Mouse (Mus musculus): ENCODE results near the gene Zfp296. TPM values are rescaled to one million over a fixed set of nuclear protein-coding genes. Genes with fewer than 3 reads are reported as not detected.

Zfp296 gene
- 0.41 and 0.44 TPM in 2 replicates for polyA plus RNA-seq (2016; fragmentation: Nextera tagmentation; extraction: Ambion mirVana)

- Histone ChIP-seq H3K27me3 (replicated peaks; ENCODE audit: low read depth, poor library complexity, severe bottlenecking) (peaks cover 68% of the 10 kb centered on the region), H3K36me3 (replicated peaks) (peaks cover 30% of the 10 kb centered on the region), H3K4me1 (peaks cover 40% of the 10 kb centered on the region), H3K4me3 (peak within 1 kb of the TSS; percentile 57), H3K9me3 (no peaks in the 10 kb centered on the region), H3K27ac (replicated peaks) (no peak within 1 kb of the TSS; the same call in 1 of the 2 replicates)
- WGBS, result under 1% methylated on average over 56 of the region's 56 CpGs
- DNase-seq (ENCODE audit: low spot score), result peak; percentile 44
These were observed at the start of gene Zfp296, which contains the start of gene Gemin7 for GRCm38 (mm10) chr7:19577141-19577852. Gene Zfp296, plus strand, starts transcription at chr7:19577287. Gene Gemin7, minus strand, starts transcription at chr7:19577595.

- Histone ChIP-seq H3K27me3 (replicated peaks; ENCODE audit: low read depth, poor library complexity, severe bottlenecking) (peaks cover 7% of the 10 kb centered on the region; the same call in 1 of the 2 replicates), H3K36me3 (replicated peaks) (peaks cover 80% of the 10 kb centered on the region), H3K4me1 (no peaks in the 10 kb centered on the region), H3K27ac (replicated peaks) (no peak overlapping the region), H3K9me3 (no peaks in the 10 kb centered on the region), H3K4me3 (no peak overlapping the region)
- no peak for DNase-seq (ENCODE audit: low spot score)
- 75% methylated on average over 10 of the region's 10 CpGs for WGBS
These were observed 46.0 kb upstream of the Zfp296 start for GRCm38 (mm10) chr7:19531077-19531476.

DNA sequence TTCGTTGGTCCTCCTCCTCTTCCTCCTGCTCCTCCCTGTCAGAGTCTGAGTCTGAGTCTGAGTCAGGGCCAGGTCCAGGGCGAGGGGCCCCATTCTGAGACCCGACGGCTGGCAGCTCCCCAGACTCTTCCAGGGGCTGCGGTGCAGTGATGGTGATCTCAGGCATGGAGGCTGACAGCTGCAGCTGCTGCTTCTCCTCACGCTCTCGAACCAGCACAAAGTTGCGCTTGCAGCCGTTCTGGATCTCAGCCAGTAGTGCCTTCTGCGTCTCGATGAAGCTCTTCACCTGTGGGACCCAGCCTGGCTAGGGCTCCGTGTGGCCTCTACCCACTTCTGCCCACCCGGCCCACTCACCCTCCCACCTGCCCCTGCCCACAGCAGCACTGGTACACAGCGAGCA, 44.8 kb upstream of the Zfp296 start:
- 94% methylated on average over 14 of the region's 14 CpGs for WGBS
- H3K4me1 ChIP-seq, result no peaks in the 10 kb centered on the region
- H3K36me3 ChIP-seq (replicated peaks), result peaks cover 83% of the 10 kb centered on the region
- H3K9me3 ChIP-seq, result no peaks in the 10 kb centered on the region
- H3K27me3 ChIP-seq (replicated peaks; ENCODE audit: low read depth, poor library complexity, severe bottlenecking), result no peaks in the 10 kb centered on the region
- DNase-seq (ENCODE audit: low spot score), result no peak
- H3K27ac ChIP-seq (replicated peaks), result no peak overlapping the region
- H3K4me3 ChIP-seq, result no peak overlapping the region

- WGBS, result 96% methylated on average over 10 of the region's 10 CpGs
- H3K36me3 ChIP-seq (replicated peaks), result peaks cover 75% of the 10 kb centered on the region
These were observed 42.4 kb upstream of the Zfp296 start for GRCm38 (mm10) chr7:19534676-19535075.

GRCm38 (mm10) chr7:19540771-19541566, 36.1 kb upstream of the Zfp296 start:
- WGBS, result 81% methylated on average over 2 of the region's 2 CpGs
- peaks cover 20% of the 10 kb centered on the region for H3K4me1 ChIP-seq
- no peak overlapping the region for H3K4me3 ChIP-seq
- H3K27me3 ChIP-seq (replicated peaks; ENCODE audit: low read depth, poor library complexity, severe bottlenecking), result no peaks in the 10 kb centered on the region
- H3K9me3 ChIP-seq, result no peaks in the 10 kb centered on the region
- H3K36me3 ChIP-seq (replicated peaks), result peaks cover 25% of the 10 kb centered on the region
- no peak overlapping the region for H3K27ac ChIP-seq (replicated peaks)
- no peak for DNase-seq (ENCODE audit: low spot score)

More at GRCm38 (mm10) chr7:19534676-19535075, 42.4 kb upstream of the Zfp296 start:
- no peak for DNase-seq (ENCODE audit: low spot score)
- no peaks in the 10 kb centered on the region for H3K9me3 ChIP-seq
- no peaks in the 10 kb centered on the region for H3K4me1 ChIP-seq
- H3K4me3 ChIP-seq, result no peak overlapping the region
- no peaks in the 10 kb centered on the region for H3K27me3 ChIP-seq (replicated peaks; ENCODE audit: low read depth, poor library complexity, severe bottlenecking)
- no peak overlapping the region for H3K27ac ChIP-seq (replicated peaks)

GRCm38 (mm10) chr7:19541681-19542154, 35.4 kb upstream of the Zfp296 start:
- no peak overlapping the region for H3K27ac ChIP-seq (replicated peaks)
- DNase-seq (ENCODE audit: low spot score), result no peak
- H3K4me1 ChIP-seq, result peaks cover 23% of the 10 kb centered on the region
- no peaks in the 10 kb centered on the region for H3K27me3 ChIP-seq (replicated peaks; ENCODE audit: low read depth, poor library complexity, severe bottlenecking)
- H3K4me3 ChIP-seq, result no peak overlapping the region
- H3K36me3 ChIP-seq (replicated peaks), result peaks cover 23% of the 10 kb centered on the region
- WGBS, result 82% methylated on average over 7 of the region's 7 CpGs
- no peaks in the 10 kb centered on the region for H3K9me3 ChIP-seq

DNA sequence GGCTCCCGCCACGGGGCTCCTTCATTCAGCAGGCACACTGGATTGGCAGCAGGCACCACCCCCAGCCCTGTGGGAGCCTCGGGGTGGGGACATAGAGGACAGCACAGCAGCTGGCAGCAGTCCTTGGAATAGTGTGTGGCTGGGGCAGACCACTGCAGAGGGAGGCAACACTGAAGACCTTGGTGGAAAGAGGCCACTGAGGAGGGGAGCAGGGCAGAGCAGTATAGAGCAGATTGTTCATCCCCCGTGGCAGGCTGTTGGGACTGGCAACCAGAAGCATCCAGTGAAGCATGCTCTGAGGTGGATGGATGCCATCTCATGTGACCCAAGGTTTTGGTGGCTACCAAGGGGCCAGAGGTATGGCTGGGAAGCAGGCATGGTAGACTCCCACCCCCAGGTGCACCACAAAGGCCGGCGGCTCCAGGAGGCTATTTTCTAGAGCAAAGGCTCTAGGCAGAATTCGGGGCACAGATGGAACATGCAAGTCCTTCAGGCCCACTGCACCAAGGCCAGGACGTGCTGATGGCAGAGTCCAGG, 34.9 kb upstream of the Zfp296 start:
- 77% methylated on average over 8 of the region's 8 CpGs for WGBS
- no peaks in the 10 kb centered on the region for H3K27me3 ChIP-seq (replicated peaks; ENCODE audit: low read depth, poor library complexity, severe bottlenecking)
- peaks cover 27% of the 10 kb centered on the region for H3K36me3 ChIP-seq (replicated peaks)
- H3K4me3 ChIP-seq, result no peak overlapping the region
- no peak overlapping the region for H3K27ac ChIP-seq (replicated peaks)
- no peaks in the 10 kb centered on the region for H3K9me3 ChIP-seq
- DNase-seq (ENCODE audit: low spot score), result no peak
- peaks cover 26% of the 10 kb centered on the region for H3K4me1 ChIP-seq

DNA sequence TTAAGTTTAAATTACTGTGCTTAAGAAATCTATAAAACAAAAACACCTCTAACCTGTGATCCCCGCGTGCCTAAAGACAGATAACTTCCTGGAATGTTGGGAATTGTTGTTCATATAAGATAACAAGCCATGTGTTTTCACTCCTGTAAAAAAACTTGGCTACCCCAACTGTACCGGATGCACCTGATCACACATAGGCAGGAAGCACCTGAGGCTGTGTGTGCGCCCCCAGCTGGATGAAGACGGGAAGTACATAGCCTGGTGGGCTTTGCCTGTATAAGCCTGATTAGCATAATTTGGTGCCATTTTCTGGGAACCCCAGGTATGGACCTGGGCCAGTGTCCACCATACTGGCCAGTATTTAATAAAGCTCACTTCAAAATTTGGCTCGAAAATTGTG, 33.5 kb upstream of the Zfp296 start:
- no peak for DNase-seq (ENCODE audit: low spot score)
- Histone ChIP-seq H3K9me3 (no peaks in the 10 kb centered on the region), H3K27me3 (replicated peaks; ENCODE audit: low read depth, poor library complexity, severe bottlenecking) (no peaks in the 10 kb centered on the region), H3K4me1 (peaks cover 26% of the 10 kb centered on the region), H3K27ac (replicated peaks) (no peak overlapping the region), H3K36me3 (replicated peaks) (peaks cover 28% of the 10 kb centered on the region), H3K4me3 (no peak overlapping the region)
- WGBS, result 62% methylated on average over 6 of the region's 6 CpGs

DNA sequence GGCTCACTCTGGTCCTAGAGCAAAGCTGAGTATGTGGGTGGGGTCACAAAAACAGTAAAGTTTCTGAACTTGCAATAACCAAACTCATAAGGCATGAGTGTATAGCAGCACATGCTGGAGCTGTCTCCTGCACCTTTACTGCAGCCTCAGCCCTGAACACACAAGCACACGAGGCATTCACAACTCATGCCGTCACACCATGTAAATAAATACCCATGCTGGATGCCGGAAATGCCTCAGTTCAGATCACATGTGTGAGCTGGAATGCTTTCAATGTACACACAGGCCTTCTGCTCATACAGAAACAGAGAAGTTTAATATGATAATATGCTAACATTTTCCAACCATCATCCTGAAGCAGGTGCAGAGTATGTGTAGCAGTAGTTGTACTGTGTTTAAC, 31.1 kb upstream of the Zfp296 start:
- no peak for DNase-seq (ENCODE audit: low spot score)
- Histone ChIP-seq H3K4me3 (no peak overlapping the region), H3K27ac (replicated peaks) (no peak overlapping the region), H3K4me1 (peaks cover 22% of the 10 kb centered on the region), H3K9me3 (no peaks in the 10 kb centered on the region), H3K36me3 (replicated peaks) (peaks cover 27% of the 10 kb centered on the region), H3K27me3 (replicated peaks; ENCODE audit: low read depth, poor library complexity, severe bottlenecking) (no peaks in the 10 kb centered on the region)
- WGBS, result 79% methylated on average over 3 of the region's 3 CpGs

- H3K4me3 ChIP-seq, result no peak overlapping the region
- peaks cover 27% of the 10 kb centered on the region for H3K36me3 ChIP-seq (replicated peaks)
- DNase-seq (ENCODE audit: low spot score), result no peak
- 63% methylated on average over 2 of the region's 2 CpGs for WGBS
- H3K9me3 ChIP-seq, result no peaks in the 10 kb centered on the region
- H3K4me1 ChIP-seq, result peaks cover 8% of the 10 kb centered on the region
- no peaks in the 10 kb centered on the region for H3K27me3 ChIP-seq (replicated peaks; ENCODE audit: low read depth, poor library complexity, severe bottlenecking)
- H3K27ac ChIP-seq (replicated peaks), result no peak overlapping the region
These were observed 29.6 kb upstream of the Zfp296 start for GRCm38 (mm10) chr7:19547344-19547969.

DNA sequence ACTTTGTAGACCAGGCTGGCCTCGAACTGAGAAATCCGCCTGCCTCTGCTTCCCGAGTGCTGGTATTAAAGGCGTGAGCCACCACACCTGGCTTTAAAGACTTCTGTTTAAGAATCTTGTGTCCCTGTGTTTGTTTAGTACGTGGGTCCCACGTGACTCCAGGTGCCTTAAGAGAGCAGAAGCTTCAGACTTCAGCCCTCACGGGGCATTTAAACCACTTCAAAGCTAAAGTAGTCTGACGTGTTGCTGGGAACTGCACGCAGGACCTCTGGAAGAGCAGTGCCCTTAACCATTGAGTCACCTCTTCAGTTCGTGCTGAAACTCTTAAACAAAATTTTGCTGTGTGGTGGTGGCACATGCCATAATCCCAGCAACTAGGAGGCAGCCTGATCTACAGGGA, 27.7 kb upstream of the Zfp296 start:
- no peak overlapping the region for H3K27ac ChIP-seq (replicated peaks)
- H3K4me3 ChIP-seq, result no peak overlapping the region
- peaks cover 6% of the 10 kb centered on the region; the same call in 1 of the 2 replicates for H3K4me1 ChIP-seq
- no peak for DNase-seq (ENCODE audit: low spot score)
- H3K9me3 ChIP-seq, result no peaks in the 10 kb centered on the region
- H3K27me3 ChIP-seq (replicated peaks; ENCODE audit: low read depth, poor library complexity, severe bottlenecking), result no peaks in the 10 kb centered on the region
- 91% methylated on average over 10 of the region's 10 CpGs for WGBS
- peaks cover 47% of the 10 kb centered on the region for H3K36me3 ChIP-seq (replicated peaks)

- Histone ChIP-seq H3K9me3 (no peaks in the 10 kb centered on the region), H3K4me1 (peaks cover 4% of the 10 kb centered on the region; the same call in 1 of the 2 replicates), H3K27me3 (replicated peaks; ENCODE audit: low read depth, poor library complexity, severe bottlenecking) (no peaks in the 10 kb centered on the region), H3K4me3 (no peak overlapping the region), H3K27ac (replicated peaks) (no peak overlapping the region), H3K36me3 (replicated peaks) (peaks cover 68% of the 10 kb centered on the region)
- 88% methylated on average over 5 of the region's 5 CpGs for WGBS
- no peak for DNase-seq (ENCODE audit: low spot score)
These were observed 25.5 kb upstream of the Zfp296 start for GRCm38 (mm10) chr7:19551634-19552033.
